8 mouse cellular contexts compared by ENCODE assay signal in genomic region chr7:4923586-4924364, GRCm38 (mm10). TPM values are rescaled to one million over a fixed set of nuclear protein-coding genes. Genes with fewer than 3 reads are reported as not detected.
DNase-seq lines count a peak whose midpoint lies in the region; ATAC-seq and TF ChIP-seq lines count a peak whose summit lies in the region.

No protein-coding gene starts in this region.

- H3K4me1 ChIP-seq in lung, adult 2 months (ENCODE audit: control insufficient read depth, insufficient read depth, low read length), result peaks cover 7% of the 10 kb centered on the region
- peaks cover 38% of the 10 kb centered on the region for H3K4me1 ChIP-seq in hindbrain, embryonic 14.5 days (replicated peaks; ENCODE audit: control insufficient read depth, insufficient read depth, low read length)
- H3K4me1 ChIP-seq in limb, embryonic 10.5 days, result peaks cover 87% of the 10 kb centered on the region
- peaks cover 68% of the 10 kb centered on the region for H3K4me1 ChIP-seq in midbrain, embryonic 13.5 days (replicated peaks)

- TF ChIP-seq CTCF in lung, adult 2 months (IDR thresholded peaks at IDR 0.05; ENCODE audit: insufficient read depth, low read length), result no peak

- ATAC-seq in hindbrain, embryonic 14.5 days (ENCODE audit: low FRiP score), result 0 out of 2 replicates have a peak, but pooled peaks have one; percentile 2
- peak; percentile 21 for ATAC-seq in midbrain, embryonic 13.5 days

- peak; percentile 31 for DNase-seq in lung, adult 2 months
- DNase-seq in lung, postnatal 25 days (ENCODE audit: low spot score), result no peak
- DNase-seq in cerebellum, adult 9-10 months, result peak; percentile 76
- peak; percentile 43 to 60 for DNase-seq in frontal cortex, postnatal 14 days (ENCODE audit: low spot score in 2 of 2)
- peak; percentile 50 for DNase-seq in hindbrain, embryonic 14.5 days (ENCODE audit: low spot score)
- peak; percentile 69 for DNase-seq in limb, embryonic 10.5 days (ENCODE audit: low spot score)
- DNase-seq in c-Kit-positive CD71-positive TER-119-positive erythroid progenitor cells, embryonic 14.5 days (ENCODE audit: low spot score), result no peak

- H3K27me3 ChIP-seq in hindbrain, embryonic 14.5 days (ENCODE audit: control insufficient read depth, insufficient read depth, low read length), result no peaks in the 10 kb centered on the region
- H3K27me3 ChIP-seq in limb, embryonic 10.5 days (ENCODE audit: low read depth, poor library complexity, severe bottlenecking), result no peaks in the 10 kb centered on the region
- no peaks in the 10 kb centered on the region for H3K27me3 ChIP-seq in midbrain, embryonic 13.5 days

- no peak for TF ChIP-seq POLR2A in lung, adult 2 months (IDR thresholded peaks at IDR 0.05; ENCODE audit: borderline replicate concordance, extremely low read depth, low read depth, low read length)

- peaks cover 26% of the 10 kb centered on the region for H3K36me3 ChIP-seq in hindbrain, embryonic 14.5 days (replicated peaks; ENCODE audit: control insufficient read depth, insufficient read depth)
- peaks cover 30% of the 10 kb centered on the region for H3K36me3 ChIP-seq in limb, embryonic 10.5 days
- H3K36me3 ChIP-seq in midbrain, embryonic 13.5 days, result peaks cover 26% of the 10 kb centered on the region

- peak overlapping the region; percentile 66 for H3K9ac ChIP-seq in hindbrain, embryonic 14.5 days
- H3K9ac ChIP-seq in midbrain, embryonic 13.5 days (replicated peaks), result peak overlapping the region; percentile 70

- no peak overlapping the region for H3K4me3 ChIP-seq in lung, adult 2 months (replicated peaks; ENCODE audit: extremely low read depth, low read depth, low read length)
- H3K4me3 ChIP-seq in hindbrain, embryonic 14.5 days (replicated peaks; ENCODE audit: low read length), result peak overlapping the region; percentile 35
- peak overlapping the region; percentile 56 for H3K4me3 ChIP-seq in limb, embryonic 10.5 days
- peak overlapping the region; percentile 42 for H3K4me3 ChIP-seq in midbrain, embryonic 13.5 days (replicated peaks)

- no peaks in the 10 kb centered on the region for H3K9me3 ChIP-seq in hindbrain, embryonic 14.5 days (ENCODE audit: control insufficient read depth, low read length)
- 0 out of 2 replicates have a peak, but pooled peaks cover 1% of the 10 kb centered on the region for H3K9me3 ChIP-seq in limb, embryonic 10.5 days (replicated peaks)
- no peaks in the 10 kb centered on the region for H3K9me3 ChIP-seq in midbrain, embryonic 13.5 days

- H3K4me2 ChIP-seq in hindbrain, embryonic 14.5 days (replicated peaks), result peak overlapping the region; percentile 82
- H3K4me2 ChIP-seq in midbrain, embryonic 13.5 days (replicated peaks), result peak overlapping the region; percentile 76

- 7% methylated on average over 37 of the region's 37 CpGs for WGBS in lung, adult 2 months
- 3% methylated on average over 37 of the region's 37 CpGs for WGBS in hindbrain, embryonic 14.5 days
- 3% methylated on average over 37 of the region's 37 CpGs for WGBS in limb, embryonic 10.5 days
- 3% methylated on average over 37 of the region's 37 CpGs for WGBS in midbrain, embryonic 13.5 days

- peak overlapping the region; percentile 98 for H3K27ac ChIP-seq in hindbrain, embryonic 14.5 days
- H3K27ac ChIP-seq in limb, embryonic 10.5 days, result peak overlapping the region; percentile 89
- H3K27ac ChIP-seq in midbrain, embryonic 13.5 days, result peak overlapping the region; percentile 100

RNA-seq across cellular contexts. Expression of gene Ssc5d, which starts 1.8 kb away (rescaled TPM):
- polyA plus RNA-seq in lung, adult 2 months (2012; rRNA removed), result 7.5 and 8.0 TPM in 2 replicates
- polyA plus RNA-seq in hindbrain, embryonic 14.5 days (2014; fragmentation: Nextera tagmentation; extraction: Ambion mirVana), result 0.74 and 0.82 TPM in 2 replicates
- 0.95 and 2.0 TPM in 2 replicates for polyA plus RNA-seq in limb, embryonic 10.5 days (2016; fragmentation: Nextera tagmentation; extraction: Ambion mirVana)
- polyA plus RNA-seq in midbrain, embryonic 13.5 days (2015; fragmentation: Nextera tagmentation; extraction: Ambion mirVana), result 0.88 and 0.98 TPM in 2 replicates

RNA-seq across cellular contexts. Expression of gene Nat14, which starts 1.9 kb away (rescaled TPM):
- polyA plus RNA-seq in lung, adult 2 months (2012; rRNA removed), result 7.1 and 7.6 TPM in 2 replicates
- 23.3 and 23.6 TPM in 2 replicates for polyA plus RNA-seq in hindbrain, embryonic 14.5 days (2014; fragmentation: Nextera tagmentation; extraction: Ambion mirVana)
- polyA plus RNA-seq in limb, embryonic 10.5 days (2016; fragmentation: Nextera tagmentation; extraction: Ambion mirVana), result 2.8 and 4.9 TPM in 2 replicates
- polyA plus RNA-seq in midbrain, embryonic 13.5 days (2015; fragmentation: Nextera tagmentation; extraction: Ambion mirVana), result 29.5 and 31.1 TPM in 2 replicates

RNA-seq across cellular contexts. Expression of gene Zfp628, which starts 8.8 kb away (rescaled TPM):
- 20.6 and 24.7 TPM in 2 replicates for polyA plus RNA-seq in lung, adult 2 months (2012; rRNA removed)
- 3.6 and 4.2 TPM in 2 replicates for polyA plus RNA-seq in hindbrain, embryonic 14.5 days (2014; fragmentation: Nextera tagmentation; extraction: Ambion mirVana)
- 4.2 and 5.1 TPM in 2 replicates for polyA plus RNA-seq in limb, embryonic 10.5 days (2016; fragmentation: Nextera tagmentation; extraction: Ambion mirVana)
- polyA plus RNA-seq in midbrain, embryonic 13.5 days (2015; fragmentation: Nextera tagmentation; extraction: Ambion mirVana), result 4.3 and 4.4 TPM in 2 replicates

RNA-seq across cellular contexts. Expression of gene Gm36210, which starts 17.5 kb away (rescaled TPM):
- 0.15 and 0.20 TPM in 2 replicates for polyA plus RNA-seq in lung, adult 2 months (2012; rRNA removed)
- 0.25 and 0.43 TPM in 2 replicates for polyA plus RNA-seq in hindbrain, embryonic 14.5 days (2014; fragmentation: Nextera tagmentation; extraction: Ambion mirVana)
- polyA plus RNA-seq in limb, embryonic 10.5 days (2016; fragmentation: Nextera tagmentation; extraction: Ambion mirVana), result not detected in 2 replicates
- polyA plus RNA-seq in midbrain, embryonic 13.5 days (2015; fragmentation: Nextera tagmentation; extraction: Ambion mirVana), result 0.31 and 0.32 TPM in 2 replicates

RNA-seq across cellular contexts. Expression of gene Sbk2, which starts 40.4 kb away (rescaled TPM):
- polyA plus RNA-seq in lung, adult 2 months (2012; rRNA removed), result 5.6 and 24.2 TPM in 2 replicates
- polyA plus RNA-seq in hindbrain, embryonic 14.5 days (2014; fragmentation: Nextera tagmentation; extraction: Ambion mirVana), result 0.21 TPM in 1 of 2 replicates, not detected in the other
- 0.10 and 0.18 TPM in 2 replicates for polyA plus RNA-seq in limb, embryonic 10.5 days (2016; fragmentation: Nextera tagmentation; extraction: Ambion mirVana)
- 0.12 and 0.13 TPM in 2 replicates for polyA plus RNA-seq in midbrain, embryonic 13.5 days (2015; fragmentation: Nextera tagmentation; extraction: Ambion mirVana)

Comparison
In these comparisons a context has a peak if more than half of its experiments do, and no peak if none do; other contexts are left out.
1. DNase-seq: peak in lung, adult 2 months (single experiment), cerebellum, adult 9-10 months (single experiment), frontal cortex, postnatal 14 days (2 of 2), hindbrain, embryonic 14.5 days (single experiment) and limb, embryonic 10.5 days (single experiment); none in lung, postnatal 25 days (single experiment) and c-Kit-positive CD71-positive TER-119-positive erythroid progenitor cells, embryonic 14.5 days (single experiment).
2. Peak in every context shown above with its lines, with median percentiles within 50 percentile points of each other: H3K27ac ChIP-seq.